Mouse (Mus musculus): ENCODE data around the gene Wfdc18. TPM values are rescaled to one million over a fixed set of nuclear protein-coding genes. Genes with fewer than 3 reads are reported as not detected.
A peak's percentile ranks its signal among the peaks of the same experiment; 100 is the strongest.

Gene Wfdc18
- polyA plus RNA-seq, 1 experiment from 2014 or later, result not detected

DNA sequence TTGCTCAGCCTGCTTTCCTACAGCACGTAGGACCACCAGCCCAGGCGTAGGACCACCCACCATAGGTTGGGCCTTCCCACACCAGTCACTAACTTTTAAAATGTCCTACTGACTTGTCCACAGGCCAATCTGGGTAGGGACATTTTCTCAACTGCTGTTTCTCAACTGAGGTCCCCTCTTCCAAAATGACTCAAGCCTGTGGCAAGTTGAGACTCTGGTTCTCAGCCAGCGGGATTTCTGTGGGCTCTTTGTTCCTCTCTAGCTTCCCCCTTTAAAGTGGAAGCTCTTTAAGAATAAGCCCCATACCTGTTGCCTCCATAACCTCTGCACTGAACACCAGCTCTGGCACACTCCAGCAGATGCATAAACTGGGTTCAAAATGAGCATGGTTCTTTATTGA is 34.7 kb downstream of the Wfdc18 start:
- no peak overlapping the region for H3K9ac ChIP-seq
- H3K27me3 ChIP-seq, result peaks cover 3% of the 10 kb centered on the region; the same call in 1 of the 2 replicates
- peaks cover 14% of the 10 kb centered on the region for H3K4me1 ChIP-seq (replicated peaks)
- H3K4me3 ChIP-seq (replicated peaks), result no peak overlapping the region
- H3K27ac ChIP-seq (replicated peaks), result no peak overlapping the region
- WGBS (ENCODE audit: insufficient replicate concordance), result 50% methylated on average over 3 of the region's 3 CpGs
- no peaks in the 10 kb centered on the region for H3K9me3 ChIP-seq (replicated peaks)
- H3K36me3 ChIP-seq (replicated peaks), result no peaks in the 10 kb centered on the region
- H3K4me2 ChIP-seq, result no peak overlapping the region
- no peak for ATAC-seq (ENCODE audit: insufficient read depth)

DNA sequence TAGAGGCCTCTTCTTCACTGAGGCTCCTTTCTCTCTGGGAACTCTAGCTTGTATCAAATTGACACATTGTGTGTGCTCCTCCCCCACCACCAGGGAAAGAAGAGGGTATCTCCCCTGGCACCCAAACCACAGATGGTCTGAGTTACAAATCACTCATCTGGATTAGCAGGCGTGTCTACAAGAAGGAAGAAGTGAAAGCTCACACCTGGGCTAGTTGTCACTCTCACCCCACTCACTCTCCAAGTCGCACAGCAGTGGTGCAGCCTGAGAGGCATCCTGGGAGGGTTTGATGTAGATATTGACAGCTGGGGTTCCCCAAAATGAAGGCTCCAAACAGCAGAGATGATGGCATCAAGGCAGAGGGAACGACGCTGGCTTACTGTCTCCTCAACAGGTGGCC is 37.3 kb downstream of the Wfdc18 start:
- Histone ChIP-seq H3K4me2 (no peak overlapping the region), H3K27me3 (peaks cover 4% of the 10 kb centered on the region; the same call in 1 of the 2 replicates), H3K9ac (no peak overlapping the region), H3K4me1 (replicated peaks) (peaks cover 14% of the 10 kb centered on the region), H3K36me3 (replicated peaks) (no peaks in the 10 kb centered on the region), H3K9me3 (replicated peaks) (no peaks in the 10 kb centered on the region), H3K4me3 (replicated peaks) (no peak overlapping the region), H3K27ac (replicated peaks) (no peak overlapping the region; the same call in none of the 2 replicates)
- 54% methylated on average over 4 of the region's 4 CpGs for WGBS (ENCODE audit: insufficient replicate concordance)
- no peak for ATAC-seq (ENCODE audit: insufficient read depth)

GRCm38 (mm10) chr11:83746681-83747080 is 37.9 kb downstream of the Wfdc18 start, which contains the start of gene Wfdc21:
Gene Wfdc21, plus strand, starts transcription at chr11:83746940.
- H3K27ac ChIP-seq (replicated peaks), result peak within 1 kb of the TSS; percentile 45
- ATAC-seq (ENCODE audit: insufficient read depth), result no peak
- H3K4me1 ChIP-seq (replicated peaks), result peaks cover 12% of the 10 kb centered on the region
- H3K4me2 ChIP-seq, result no peak within 1 kb of the TSS
- H3K36me3 ChIP-seq (replicated peaks), result no peaks in the 10 kb centered on the region
- peak within 1 kb of the TSS; percentile 15; the same call in 1 of the 2 replicates for H3K4me3 ChIP-seq (replicated peaks)
- no peak within 1 kb of the TSS for H3K9ac ChIP-seq
- no peaks in the 10 kb centered on the region for H3K9me3 ChIP-seq (replicated peaks)
- 52% methylated on average over 5 of the region's 5 CpGs for WGBS (ENCODE audit: insufficient replicate concordance)
- peaks cover 4% of the 10 kb centered on the region; the same call in 1 of the 2 replicates for H3K27me3 ChIP-seq

DNA sequence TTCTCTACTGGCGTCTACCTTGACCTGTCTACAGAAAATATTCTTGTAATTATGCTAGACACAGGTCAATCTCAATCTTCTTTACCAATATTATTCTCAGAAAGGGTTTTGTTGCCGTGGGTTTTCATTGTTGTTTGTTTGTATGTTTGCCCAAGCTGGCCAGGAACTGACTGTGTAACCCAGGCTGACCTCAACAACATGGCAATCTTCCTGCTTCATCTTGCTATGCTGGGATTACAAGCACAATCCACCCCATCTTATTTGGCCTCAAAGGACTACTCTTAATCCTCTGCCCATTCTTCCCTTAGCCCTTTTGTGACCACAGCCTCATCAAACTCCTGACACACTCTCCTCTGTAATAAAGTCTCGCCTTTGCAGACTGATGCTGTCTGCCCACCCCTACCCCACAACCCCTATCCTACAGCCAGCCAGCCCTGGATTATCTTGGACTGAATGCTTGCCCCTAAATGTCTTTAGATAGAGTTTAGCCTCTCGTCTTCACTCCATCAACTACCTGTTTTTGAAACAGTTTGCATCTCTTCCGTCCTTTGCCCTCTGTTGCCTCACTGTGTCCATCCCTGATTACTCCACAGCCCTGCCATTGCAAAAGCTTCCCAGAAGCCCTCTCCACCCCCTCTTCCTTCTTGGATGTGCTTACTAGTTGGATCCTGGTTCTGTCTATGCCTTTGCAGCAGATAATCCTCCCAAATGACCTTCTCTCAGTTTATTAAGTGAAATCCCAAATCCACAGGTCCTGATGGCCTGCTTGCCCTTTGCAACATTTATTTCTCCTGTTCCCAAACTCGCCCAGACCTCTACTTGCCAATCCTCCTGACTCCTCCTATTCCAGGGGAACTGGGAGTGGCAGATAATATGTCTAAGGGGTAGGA is 38.8 kb downstream of the Wfdc18 start:
- 41% methylated on average over 6 of the region's 6 CpGs for WGBS (ENCODE audit: insufficient replicate concordance)
- Histone ChIP-seq H3K4me3 (replicated peaks) (peak overlapping the region; percentile 15; the same call in 1 of the 2 replicates), H3K36me3 (replicated peaks) (no peaks in the 10 kb centered on the region), H3K9me3 (replicated peaks) (no peaks in the 10 kb centered on the region), H3K9ac (no peak overlapping the region), H3K4me1 (replicated peaks) (peaks cover 9% of the 10 kb centered on the region), H3K4me2 (no peak overlapping the region), H3K27me3 (peaks cover 13% of the 10 kb centered on the region; the same call in 1 of the 2 replicates), H3K27ac (replicated peaks) (0 out of 2 replicates have a peak overlapping the region, but pooled peaks have one; percentile 45)
- ATAC-seq (ENCODE audit: insufficient read depth), result 0 out of 2 replicates have a peak, but pooled peaks have one; percentile 18

DNA sequence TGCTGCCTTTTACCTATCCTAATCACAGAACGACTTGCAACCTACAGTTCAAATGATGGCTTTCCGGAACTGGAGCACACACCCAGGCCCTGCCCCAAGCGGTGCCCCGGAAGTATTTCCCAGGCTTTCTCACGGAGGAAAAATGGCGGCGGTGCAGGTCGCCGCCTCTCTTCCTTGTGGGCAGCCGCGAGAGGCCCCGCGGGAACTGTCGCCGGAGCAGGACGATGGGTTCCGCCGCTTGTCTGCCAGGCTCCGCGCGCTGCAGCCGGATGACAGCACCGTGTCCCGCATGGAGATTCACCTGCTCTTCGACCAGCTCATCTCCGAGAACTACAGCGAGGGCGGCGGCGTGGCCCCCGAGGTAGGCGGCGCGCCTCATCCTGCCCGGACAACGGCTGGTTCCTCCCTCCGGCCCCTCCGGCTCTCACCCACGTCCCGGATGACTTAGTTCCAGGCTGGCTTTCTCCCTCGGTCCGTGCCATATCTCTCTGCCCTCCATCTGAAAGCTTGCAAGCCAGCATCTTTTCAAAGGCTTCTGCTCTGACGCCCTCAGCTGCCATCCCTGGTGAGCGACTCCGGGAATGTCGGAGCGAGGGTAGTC is 44.9 kb downstream of the Wfdc18 start, which contains the start of gene Heatr6:
TSS of gene Heatr6 (plus strand) at position 116 of the 601 bp plus-strand sequence.
- Histone ChIP-seq H3K27me3 (0 out of 2 replicates have a peak, but pooled peaks cover 8% of the 10 kb centered on the region), H3K4me1 (replicated peaks) (peaks cover 15% of the 10 kb centered on the region), H3K4me2 (peak within 1 kb of the TSS; percentile 75), H3K4me3 (replicated peaks) (peak within 1 kb of the TSS; percentile 73), H3K36me3 (replicated peaks) (peaks cover 29% of the 10 kb centered on the region), H3K9ac (peak within 1 kb of the TSS; percentile 70), H3K27ac (replicated peaks) (peak within 1 kb of the TSS; percentile 49), H3K9me3 (replicated peaks) (no peaks in the 10 kb centered on the region)
- under 1% methylated on average over 47 of the region's 47 CpGs for WGBS (ENCODE audit: insufficient replicate concordance)
- ATAC-seq (ENCODE audit: insufficient read depth), result peak; percentile 90

DNA sequence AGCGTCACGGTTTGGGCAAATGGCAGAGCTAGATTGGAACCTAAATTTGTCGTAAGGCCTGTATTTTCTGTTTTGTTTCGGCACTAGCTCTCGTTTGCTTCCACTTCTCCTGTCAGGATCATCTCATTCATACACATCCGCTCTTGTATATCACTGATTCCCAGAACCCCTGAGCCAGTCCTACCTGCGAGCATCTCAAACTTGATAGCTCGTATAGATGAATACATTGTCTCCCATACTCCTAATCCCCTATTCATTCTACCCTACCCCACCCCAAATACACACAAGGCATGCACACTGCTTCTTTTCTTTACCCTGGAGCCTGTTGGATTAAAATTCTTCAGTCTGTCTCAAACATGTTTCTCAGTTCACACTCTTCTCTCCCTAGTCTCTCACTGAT is 45.4 kb downstream of the Wfdc18 start:
- 2% methylated on average over 8 of the region's 8 CpGs for WGBS (ENCODE audit: insufficient replicate concordance)
- H3K9ac ChIP-seq, result peak overlapping the region; percentile 70
- H3K4me1 ChIP-seq (replicated peaks), result peaks cover 15% of the 10 kb centered on the region
- peak overlapping the region; percentile 75 for H3K4me2 ChIP-seq
- peak overlapping the region; percentile 73 for H3K4me3 ChIP-seq (replicated peaks)
- no peak for ATAC-seq (ENCODE audit: insufficient read depth)
- no peaks in the 10 kb centered on the region for H3K9me3 ChIP-seq (replicated peaks)
- H3K36me3 ChIP-seq (replicated peaks), result peaks cover 34% of the 10 kb centered on the region
- peak overlapping the region; percentile 49 for H3K27ac ChIP-seq (replicated peaks)
- H3K27me3 ChIP-seq, result 0 out of 2 replicates have a peak, but pooled peaks cover 8% of the 10 kb centered on the region

Other genes with a start within 250 kb of the Wfdc18 start
- 0.39 and 0.41 TPM in 2 replicates for gene Mmp28, start 245.9 kb upstream of the Wfdc18 start, polyA plus RNA-seq (2015; fragmentation: Nextera tagmentation; extraction: Ambion mirVana)
- 3.7 and 3.9 TPM in 2 replicates for gene Taf15, start 235.9 kb upstream of the Wfdc18 start, polyA plus RNA-seq (2015; fragmentation: Nextera tagmentation; extraction: Ambion mirVana)
- gene Heatr9, start 186.8 kb upstream of the Wfdc18 start, polyA plus RNA-seq (2015; fragmentation: Nextera tagmentation; extraction: Ambion mirVana), result not detected in 2 replicates
- 0.53 and 0.93 TPM in 2 replicates for gene Ccl5, start 178.5 kb upstream of the Wfdc18 start, polyA plus RNA-seq (2015; fragmentation: Nextera tagmentation; extraction: Ambion mirVana)
- 54.3 and 58.4 TPM in 2 replicates for gene Ccl9, start 130.4 kb upstream of the Wfdc18 start, polyA plus RNA-seq (2015; fragmentation: Nextera tagmentation; extraction: Ambion mirVana)
- gene Ccl6, start 115.9 kb upstream of the Wfdc18 start, polyA plus RNA-seq (2015; fragmentation: Nextera tagmentation; extraction: Ambion mirVana), result 15.6 and 16.8 TPM in 2 replicates
- not detected in 2 replicates for gene Rpl9-ps1, start 63.4 kb upstream of the Wfdc18 start, polyA plus RNA-seq (2015; fragmentation: Nextera tagmentation; extraction: Ambion mirVana)
- 0.83 and 1.2 TPM in 2 replicates for gene Ccl3, start 59.7 kb upstream of the Wfdc18 start, polyA plus RNA-seq (2015; fragmentation: Nextera tagmentation; extraction: Ambion mirVana)
- gene Ccl4, start 46.4 kb upstream of the Wfdc18 start, polyA plus RNA-seq (2015; fragmentation: Nextera tagmentation; extraction: Ambion mirVana), result 0.32 and 0.37 TPM in 2 replicates
- 16.4 and 18.6 TPM in 2 replicates for gene Wfdc17, start 5.0 kb upstream of the Wfdc18 start, polyA plus RNA-seq (2015; fragmentation: Nextera tagmentation; extraction: Ambion mirVana)
- gene Wfdc21, start 37.9 kb downstream of the Wfdc18 start, polyA plus RNA-seq (2015; fragmentation: Nextera tagmentation; extraction: Ambion mirVana), result 45.7 and 46.2 TPM in 2 replicates
- 6.2 and 6.7 TPM in 2 replicates for gene Heatr6, start 44.7 kb downstream of the Wfdc18 start, polyA plus RNA-seq (2015; fragmentation: Nextera tagmentation; extraction: Ambion mirVana)
- 3.1 and 4.8 TPM in 2 replicates for gene Hnf1b, start 141.0 kb downstream of the Wfdc18 start, polyA plus RNA-seq (2015; fragmentation: Nextera tagmentation; extraction: Ambion mirVana)
- gene Ddx52, start 233.0 kb downstream of the Wfdc18 start, polyA plus RNA-seq (2015; fragmentation: Nextera tagmentation; extraction: Ambion mirVana), result 12.3 and 13.0 TPM in 2 replicates